Mouse (Mus musculus) urinary bladder, postnatal 4 days (tissue): ENCODE results near the gene Coq4.

ENCODE experiments used
- DNase-seq, 2 experiments: peaks; one replicate each; pipeline ENCODE4 v3.0.0; 2021 to 2022; ENCODE audit warnings: low spot score in 2 of 2

Gene Coq4

GRCm38 (mm10) chr2:29792772-29793487 is 5.6 kb downstream of the Coq4 start:
- no peak for DNase-seq

DNA sequence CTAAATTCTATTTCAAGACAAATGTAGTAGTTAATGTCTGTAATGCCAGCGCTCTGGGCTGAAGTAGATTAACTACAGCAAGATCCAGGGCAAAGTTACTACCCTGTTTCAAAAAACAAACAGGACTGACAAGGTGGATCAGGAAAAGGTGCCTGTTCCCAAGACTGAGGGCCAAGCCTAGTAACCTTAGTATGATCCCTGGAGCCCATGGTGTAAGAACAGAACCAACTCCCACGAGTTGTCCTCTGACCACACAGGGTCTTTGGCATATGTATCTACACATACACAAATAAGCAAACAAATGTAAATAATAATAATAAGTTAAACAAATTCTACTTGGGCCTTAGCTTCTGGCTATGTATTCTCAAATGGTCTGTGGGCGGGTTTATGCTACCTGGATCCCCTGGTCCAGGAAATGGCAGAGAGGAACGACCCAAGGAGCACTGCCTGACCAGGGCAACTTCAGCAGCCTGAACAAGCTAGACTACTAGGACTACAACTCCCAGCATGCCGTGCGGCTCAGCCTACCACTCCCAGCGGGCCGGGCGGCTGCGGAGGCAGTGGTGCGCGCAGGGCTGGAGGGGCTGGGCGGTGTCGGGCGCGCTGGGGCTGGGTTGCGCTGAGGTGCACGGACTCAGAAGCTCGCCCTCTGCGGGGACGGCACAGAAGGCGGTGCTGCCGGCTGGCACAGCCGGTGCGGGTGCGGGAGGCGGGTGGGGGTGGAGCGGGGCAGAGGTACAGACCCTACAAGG is 15.0 kb downstream of the Coq4 start, which contains the start of gene Slc27a4:
Slc27a4 (plus strand) TSS at position 560 of the 752 bp plus-strand sequence.
- DNase-seq, result peak; percentile 90 to 98

DNA sequence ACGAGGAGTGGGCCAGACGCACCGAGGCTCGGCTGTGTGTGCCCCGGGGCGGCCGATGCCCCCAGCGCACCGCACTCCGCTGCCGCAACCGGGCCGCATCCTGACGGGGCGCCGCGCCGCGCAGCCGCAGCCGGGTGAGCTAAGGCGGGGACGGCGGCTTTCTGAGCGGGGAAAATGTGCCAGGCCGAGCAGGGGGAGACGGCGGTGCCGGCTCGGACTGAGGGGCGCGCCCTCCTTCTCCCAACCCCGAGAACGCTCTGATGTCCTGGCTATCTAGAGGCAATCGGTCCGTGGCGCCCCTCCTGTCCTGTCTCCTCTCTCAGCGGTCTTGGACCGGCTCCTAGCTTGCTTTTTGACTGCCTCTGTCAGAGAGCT is 15.5 kb downstream of the Coq4 start:
- DNase-seq, result no peak

GRCm38 (mm10) chr2:29803400-29803831 is 16.1 kb downstream of the Coq4 start:
- no peak for DNase-seq

GRCm38 (mm10) chr2:29815678-29816371 is 28.5 kb downstream of the Coq4 start:
- no peak for DNase-seq

GRCm38 (mm10) chr2:29817426-29818232 is 30.3 kb downstream of the Coq4 start:
- DNase-seq, result peak; percentile 73 to 81

DNA sequence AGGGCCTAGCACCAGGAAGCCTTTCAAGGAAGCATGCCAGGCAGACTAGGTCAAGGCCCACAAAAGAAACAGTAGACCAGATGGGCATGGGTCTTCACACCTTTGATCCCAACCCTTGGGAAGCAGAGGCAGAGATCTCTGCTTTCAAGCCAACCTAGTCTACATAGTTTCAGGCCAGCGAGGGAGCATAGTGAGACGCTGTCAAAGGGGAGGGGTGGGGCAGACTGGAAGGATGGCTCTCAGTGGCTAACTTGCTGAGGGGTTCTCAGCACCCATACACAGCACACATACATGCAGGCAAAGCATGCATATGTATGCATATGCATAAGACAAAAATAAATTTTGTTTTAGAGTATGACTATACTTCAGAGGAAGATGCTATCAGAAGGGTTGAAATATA is 32.1 kb downstream of the Coq4 start:
- DNase-seq, result no peak

GRCm38 (mm10) chr2:29820025-29820817 is 32.9 kb downstream of the Coq4 start, which contains the start of gene Urm1:
Urm1 (plus strand) TSS chr2:29820075.
- DNase-seq, result peak; percentile 70 to 73

DNA sequence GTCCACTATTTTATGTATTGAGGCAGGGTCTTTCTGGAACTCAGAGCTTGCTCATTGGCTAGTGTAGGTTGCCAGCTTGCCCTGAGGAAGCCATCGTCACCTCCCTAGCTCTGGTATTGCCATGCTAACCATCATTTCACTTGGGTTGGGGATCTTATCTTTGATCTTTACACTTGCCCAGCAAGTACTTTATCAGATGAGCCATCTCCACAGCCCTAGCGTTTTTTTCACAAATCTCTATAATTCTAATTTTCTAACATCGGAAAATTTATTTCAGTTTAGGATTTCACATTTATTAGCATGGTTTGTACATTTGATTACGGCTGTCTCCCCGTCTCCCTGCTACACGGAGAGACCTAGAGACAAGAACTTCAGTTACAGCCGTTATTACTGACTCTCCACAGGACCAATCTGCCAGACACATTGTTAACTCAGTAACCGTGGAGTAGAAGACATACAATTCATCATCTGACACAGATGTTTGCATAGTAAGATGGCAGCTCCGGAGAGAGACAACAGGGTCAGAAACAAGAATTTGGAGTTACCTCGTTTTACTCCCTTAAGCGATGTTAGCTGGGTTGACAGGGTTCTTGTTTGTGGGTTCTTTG is 39.1 kb downstream of the Coq4 start:
- no peak for DNase-seq

DNA sequence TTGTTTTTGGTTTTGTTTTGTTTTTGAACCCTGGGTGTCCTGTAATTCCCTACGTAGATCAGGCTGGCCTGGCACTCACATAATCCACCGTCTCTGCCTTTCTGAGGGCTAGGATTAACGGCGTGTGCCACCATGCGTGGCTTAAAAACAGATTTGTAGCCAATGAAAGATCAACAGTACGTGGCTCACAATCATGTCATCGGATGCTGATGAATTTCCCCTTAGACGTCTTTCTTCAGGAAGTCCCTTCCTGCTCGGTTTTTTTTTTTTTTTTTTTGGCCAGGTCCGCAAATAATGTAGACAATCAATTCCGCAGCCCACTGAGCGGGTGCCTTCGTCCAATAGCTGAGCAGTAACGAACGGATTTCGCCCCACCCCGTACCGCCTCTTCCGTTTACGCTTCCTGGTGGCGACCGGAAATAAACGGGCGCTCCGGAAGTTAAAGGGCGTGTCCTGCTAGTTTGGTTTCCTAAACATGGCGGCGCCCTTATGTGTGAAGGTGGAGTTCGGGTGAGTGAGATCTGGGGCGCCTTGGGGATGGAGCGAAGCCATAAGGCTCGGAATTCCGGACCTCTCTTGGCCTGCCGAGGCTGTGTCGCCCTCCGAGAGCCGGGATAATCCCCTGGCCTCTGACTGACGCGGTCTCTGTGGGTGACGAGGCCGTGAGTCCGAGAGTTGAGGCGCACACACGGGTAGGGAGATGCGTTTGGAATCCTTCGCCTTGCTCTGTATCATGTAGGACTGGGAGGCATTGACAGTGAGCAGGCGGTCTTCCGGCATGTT is 39.8 kb downstream of the Coq4 start:
- DNase-seq, result peak; percentile 92 to 93

GRCm38 (mm10) chr2:29827709-29828024 is 40.4 kb downstream of the Coq4 start:
- DNase-seq, result no peak

- DNase-seq, result no peak
Measured at GRCm38 (mm10) chr2:29831106-29831505, 43.8 kb downstream of the Coq4 start.

- DNase-seq, result no peak
Measured at GRCm38 (mm10) chr2:29833796-29834195, 46.5 kb downstream of the Coq4 start.

- DNase-seq, result no peak
Measured at GRCm38 (mm10) chr2:29835391-29835899, 48.2 kb downstream of the Coq4 start.

DNA sequence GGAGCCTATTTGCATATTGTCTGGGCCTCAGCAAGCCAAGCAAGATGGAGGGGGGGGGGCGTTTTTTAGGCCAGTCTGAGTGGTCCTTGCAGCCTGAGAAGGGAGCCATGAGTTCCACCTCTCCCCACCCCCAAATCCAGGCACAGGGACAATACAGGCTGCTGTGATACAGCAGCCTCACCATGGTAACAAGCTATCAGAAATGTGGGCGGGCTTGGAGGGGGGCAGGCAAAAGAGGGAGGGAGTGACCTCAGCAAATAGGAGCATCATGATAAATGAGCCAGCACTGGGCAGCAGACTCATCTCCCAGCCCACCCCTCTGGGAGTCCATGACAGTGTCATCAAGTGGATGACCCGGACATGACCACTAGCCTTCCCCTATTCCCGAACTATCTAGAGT is 52.2 kb downstream of the Coq4 start:
- no peak for DNase-seq

DNA sequence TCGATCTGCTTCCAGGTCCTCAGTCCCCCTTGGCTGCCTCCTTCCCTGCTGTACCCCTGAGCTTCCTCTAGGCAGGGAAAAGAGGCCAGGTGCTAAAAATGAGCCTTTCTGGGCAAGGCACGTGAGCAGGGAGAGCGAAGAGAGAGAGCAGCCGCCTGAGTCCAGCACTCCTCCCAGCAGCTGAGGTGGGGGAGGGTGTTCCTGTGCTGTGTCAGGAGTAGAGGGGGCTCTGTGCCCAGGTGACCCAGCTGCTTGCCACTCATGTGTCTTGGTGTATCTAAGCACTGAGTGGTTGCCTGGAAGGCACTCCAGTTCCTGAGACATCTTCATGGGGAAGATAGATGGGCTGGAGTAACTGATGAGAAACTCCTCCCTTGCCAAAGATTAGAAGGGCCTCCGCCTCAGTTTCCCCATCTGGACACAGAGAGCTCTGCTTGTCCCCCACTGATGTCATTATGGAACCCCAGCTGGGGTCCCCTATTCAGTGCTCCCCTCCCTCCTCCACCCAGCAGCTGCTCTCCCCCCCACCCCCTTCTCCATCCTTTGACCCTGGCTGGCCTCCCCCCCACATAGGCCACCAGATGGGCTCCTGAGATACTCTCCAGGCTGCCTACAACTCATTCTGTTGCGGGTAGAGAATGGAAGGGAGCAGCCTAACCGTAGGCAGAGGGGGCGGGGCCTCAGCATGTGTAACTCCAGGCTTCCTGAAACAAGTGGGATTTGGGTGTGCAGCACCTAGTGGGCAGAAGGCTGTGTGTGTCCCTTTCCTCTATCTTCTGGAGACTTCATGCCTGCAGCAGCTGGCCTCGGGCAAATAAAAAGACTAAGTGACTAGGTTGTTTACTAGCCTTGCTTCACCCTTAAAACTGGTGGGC is 56.2 kb downstream of the Coq4 start:
- no peak for DNase-seq

GRCm38 (mm10) chr2:29844115-29844514 is 56.8 kb downstream of the Coq4 start:
- no peak for DNase-seq

GRCm38 (mm10) chr2:29844661-29845060 is 57.4 kb downstream of the Coq4 start:
- DNase-seq, result no peak

GRCm38 (mm10) chr2:29845636-29846035 is 58.3 kb downstream of the Coq4 start:
- no peak for DNase-seq
